Mouse (Mus musculus) kidney, adult 2 months (tissue): Measurements from ENCODE around the gene Ninl.

ENCODE experiments used
- CTCF ChIP-seq: fragments of 200-500 bp; conservative IDR thresholded peaks from 2 replicates; pipeline ENCODE4 v1.5.1; 2011; ENCODE audit warnings: low read depth, mild to moderate bottlenecking, control low read depth, low read length, moderate library complexity, mixed read lengths; ENCODE audit not compliant: insufficient read depth, insufficient read length
- POLR2A ChIP-seq: fragments of 200-500 bp; IDR thresholded peaks from one replicate; pipeline ENCODE4 v1.6.1; 2011; ENCODE audit warnings: low read depth, low read length, control low read depth

DNA sequence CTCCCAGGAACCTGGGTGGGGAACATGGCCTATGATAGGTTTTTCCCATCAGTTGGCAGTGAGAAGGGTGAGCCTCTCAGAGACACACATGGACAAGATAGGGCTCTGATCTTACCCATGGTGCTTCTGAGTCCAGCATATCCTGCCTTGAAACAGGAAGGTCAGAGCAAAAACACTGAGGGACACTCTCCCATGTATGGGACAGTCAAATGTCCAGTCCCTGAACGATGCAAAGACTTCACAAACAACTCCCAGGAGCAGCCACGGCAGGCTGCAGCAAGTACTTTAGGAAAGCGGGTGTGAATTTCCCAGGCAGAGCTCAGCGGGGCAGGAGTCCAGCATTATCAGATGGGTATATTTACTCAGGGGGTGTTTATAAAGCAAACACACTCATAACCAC is 43.9 kb downstream of the Ninl start:
- TF ChIP-seq POLR2A, result no peak
- TF ChIP-seq CTCF, result no peak
